Mouse (Mus musculus): ENCODE measurements around the gene Fsip2.

Fsip2 gene

DNA sequence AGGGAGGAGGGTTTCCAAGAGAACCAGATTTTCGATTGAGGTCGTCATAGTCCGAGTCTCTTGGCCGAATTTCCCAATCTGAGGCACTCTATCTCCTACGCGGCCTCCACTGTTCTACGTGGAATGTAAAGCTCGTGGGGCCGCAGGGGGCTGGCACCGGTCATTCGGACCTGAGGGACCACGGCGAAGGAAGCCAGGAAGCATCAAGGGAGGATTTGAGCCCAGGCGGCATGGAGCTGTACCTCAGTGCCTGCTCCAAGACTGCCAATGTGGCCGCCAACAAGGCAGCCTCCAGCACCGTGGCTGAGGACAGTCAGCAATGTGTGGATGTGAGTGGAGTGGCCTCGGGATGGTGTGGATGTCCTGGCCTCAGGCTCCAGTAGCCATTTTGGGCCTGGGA lies at the start of gene Fsip2:
Fsip2 (plus strand) TSS at position 163 of the 400 bp plus-strand sequence.
- DNase-seq (ENCODE audit: low spot score), result no peak

DNA sequence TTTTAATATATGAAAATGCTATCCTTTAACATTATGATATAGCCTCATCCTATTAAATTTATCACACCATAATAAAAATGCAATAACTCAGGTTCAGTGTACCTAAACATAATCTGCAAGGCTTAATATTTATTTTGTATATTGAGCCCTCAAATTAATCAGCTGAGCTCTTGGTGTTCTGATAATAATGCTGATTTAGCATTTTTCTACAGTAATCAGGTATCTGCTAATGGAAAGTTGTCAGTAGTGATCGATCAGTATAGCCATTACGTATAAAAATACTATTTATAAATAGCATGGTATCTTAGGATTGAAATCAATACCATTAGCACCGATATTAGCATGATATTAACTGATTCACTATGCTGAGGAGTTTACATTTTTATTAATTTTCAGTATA lies 20.0 kb downstream of the Fsip2 start:
- DNase-seq (ENCODE audit: low spot score), result no peak

DNA sequence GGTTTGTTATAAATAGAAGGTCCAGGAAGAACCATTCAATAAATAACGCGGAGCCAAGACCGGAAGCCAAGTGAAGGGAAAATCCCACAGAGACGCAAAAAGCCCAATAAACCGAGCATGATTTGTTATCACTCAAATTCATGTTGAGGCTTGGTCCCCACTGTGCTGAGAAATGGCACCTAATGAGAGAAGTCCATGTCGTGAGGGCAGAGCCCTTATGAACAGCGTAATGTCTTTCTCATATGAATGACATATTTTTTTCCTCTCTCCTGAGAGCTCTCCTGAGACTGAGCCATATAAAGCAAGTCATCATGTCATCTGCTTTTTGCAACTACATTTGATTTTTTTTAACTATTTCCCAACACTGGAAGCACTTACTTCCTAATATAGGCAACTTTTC lies 82.4 kb downstream of the Fsip2 start:
- no peak for DNase-seq (ENCODE audit: low spot score)

DNA sequence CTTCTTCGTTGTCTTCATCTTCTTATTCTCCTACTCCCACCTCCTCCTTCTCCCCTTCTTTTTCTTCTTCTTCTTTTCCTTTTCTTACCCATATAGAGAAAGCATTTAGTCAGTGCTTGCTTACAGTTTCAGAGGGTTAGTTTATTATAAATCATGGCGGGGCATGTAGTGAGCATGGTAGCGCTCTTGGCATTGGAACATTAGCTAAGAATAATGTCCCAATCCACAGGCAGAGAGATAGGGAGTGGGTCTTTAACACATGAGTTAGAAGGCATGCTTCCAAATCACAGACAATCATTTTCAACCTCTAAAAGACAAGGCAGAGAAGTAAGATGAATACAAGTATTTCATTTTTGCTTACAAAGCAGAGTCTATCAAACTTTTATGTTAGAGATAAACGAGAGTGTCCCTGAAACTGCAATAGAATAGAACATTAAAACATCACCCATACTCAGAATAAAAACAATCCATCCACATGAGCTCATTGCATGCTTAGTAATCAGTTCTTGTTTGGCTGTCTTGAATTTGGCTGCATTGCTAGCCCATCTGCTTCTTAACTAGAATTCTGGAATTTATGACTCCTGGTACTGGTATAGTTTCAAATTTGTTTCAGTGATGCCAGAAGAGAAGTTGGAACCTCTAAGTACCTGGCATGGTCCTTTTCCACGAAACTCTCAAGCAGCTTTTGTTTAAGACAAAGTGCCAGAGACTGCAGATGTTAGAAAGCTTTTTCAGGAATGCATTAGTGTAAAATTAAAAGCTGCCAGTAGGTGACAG lies 109.7 kb downstream of the Fsip2 start:
- DNase-seq (ENCODE audit: low spot score), result no peak

All from MN1 (cell line).